Mouse (Mus musculus) forebrain, postnatal 0 days (tissue): ENCODE measurements at regions not wholly inside any gene's neighbourhood (a gene's known extent, or its start where the extent isn't known, plus 50 kb on each side); places are given as distances from the start of the nearest gene placed in this dataset.
"Not testable (repeated sequence)": the region's sequence is repeated elsewhere in the genome, so short reads cannot be mapped to it uniquely, and the experiment has no call there.

Experiments
- ATAC-seq: fragments of 200-750 bp; cut with Nextera tagmentation; 2 replicates; pipeline ENCODE4 v1.8.0; 2017; ENCODE audit warnings: mild to moderate bottlenecking, moderate library complexity
- DNase-seq: peaks from one replicate; pipeline ENCODE4 v3.0.0-alpha.2; 2015
- H3K27ac ChIP-seq: fragments of 300-500 bp; sonication (generic); 2 replicates; pipeline ENCODE4 v1.5.1; 2014; ENCODE audit warnings: low read depth, mild to moderate bottlenecking, antibody characterized with exemption, low read length, moderate library complexity, mixed read lengths
- H3K27me3 ChIP-seq: fragments of 300-500 bp; sonication (generic); 2 replicates; pipeline ENCODE4 v1.6.1; 2014; ENCODE audit warnings: mild to moderate bottlenecking, low read length, mixed read lengths; ENCODE audit not compliant: insufficient read depth
- H3K36me3 ChIP-seq: fragments of 300-500 bp; sonication (generic); 2 replicates; pipeline ENCODE4 v1.6.1; 2014; ENCODE audit warnings: mild to moderate bottlenecking, moderate library complexity; ENCODE audit not compliant: insufficient read depth
- H3K4me1 ChIP-seq: fragments of 300-500 bp; sonication (generic); 2 replicates; pipeline ENCODE4 v1.6.1; 2014; ENCODE audit warnings: antibody characterized with exemption; ENCODE audit not compliant: insufficient read depth
- H3K4me2 ChIP-seq: fragments of 300-500 bp; sonication (generic); 2 replicates; pipeline ENCODE4 v1.6.1; 2014; ENCODE audit warnings: low read depth, mild to moderate bottlenecking, moderate library complexity
- H3K4me3 ChIP-seq: fragments of 300-500 bp; sonication (generic); 2 replicates; pipeline ENCODE4 v1.5.1; 2014; ENCODE audit warnings: low read depth, low read length, mixed read lengths
- H3K9ac ChIP-seq: fragments of 300-500 bp; sonication (generic); 2 replicates; pipeline ENCODE4 v1.6.1; 2014; ENCODE audit warnings: mild to moderate bottlenecking
- H3K9me3 ChIP-seq: fragments of 300-500 bp; sonication (generic); 2 replicates; pipeline ENCODE4 v1.6.1; 2016; ENCODE audit warnings: low read length
- CTCF ChIP-seq: sonication (generic); IDR thresholded peaks from 2 replicates; pipeline ENCODE4 v1.5.1; 2016; ENCODE audit warnings: antibody characterized with exemption, control low read depth, low read depth
- WGBS: fragments of 180-500 bp; shearing (Covaris S2); extraction: QIAGEN DNeasy Blood & Tissue Kit; methylation state at CpG from one replicate; pipeline ENCODE4 v1.1.7; 2014; 5-methylcytosine and 5-hydroxymethylcytosine counted together

DNA sequence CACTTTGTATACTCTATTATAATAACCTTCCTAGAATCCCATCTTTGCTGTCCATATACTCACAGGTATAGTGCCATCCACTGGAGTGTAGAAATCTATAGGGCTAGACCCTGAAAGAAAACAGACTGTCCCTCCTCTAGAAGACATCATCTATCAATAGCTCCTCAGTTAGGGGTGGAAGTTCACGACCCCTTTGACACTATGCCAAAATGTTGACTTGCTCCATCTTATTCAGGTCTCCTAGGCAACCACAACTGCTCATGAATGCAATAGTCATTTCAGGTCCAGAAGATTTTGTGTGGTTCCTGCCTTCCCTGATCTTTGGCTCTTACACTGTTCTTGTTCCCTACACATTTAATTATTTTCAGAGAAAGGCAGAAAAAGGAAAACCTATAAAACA is 86.5 kb upstream of the Sec61g start:
- WGBS = 44% methylated on average over 1 of the region's 1 CpGs
- TF ChIP-seq CTCF = no peak
- no peaks in the 10 kb centered on the region for H3K9me3 ChIP-seq
- H3K4me2 ChIP-seq = no peak overlapping the region
- no peak for DNase-seq
- no peaks in the 10 kb centered on the region for H3K36me3 ChIP-seq
- no peak overlapping the region for H3K27ac ChIP-seq
- H3K27me3 ChIP-seq = no peaks in the 10 kb centered on the region
- no peak for ATAC-seq
- no peak overlapping the region for H3K4me3 ChIP-seq
- peaks cover 8% of the 10 kb centered on the region; the same call in 1 of the 2 replicates for H3K4me1 ChIP-seq
- H3K9ac ChIP-seq = no peak overlapping the region

DNA sequence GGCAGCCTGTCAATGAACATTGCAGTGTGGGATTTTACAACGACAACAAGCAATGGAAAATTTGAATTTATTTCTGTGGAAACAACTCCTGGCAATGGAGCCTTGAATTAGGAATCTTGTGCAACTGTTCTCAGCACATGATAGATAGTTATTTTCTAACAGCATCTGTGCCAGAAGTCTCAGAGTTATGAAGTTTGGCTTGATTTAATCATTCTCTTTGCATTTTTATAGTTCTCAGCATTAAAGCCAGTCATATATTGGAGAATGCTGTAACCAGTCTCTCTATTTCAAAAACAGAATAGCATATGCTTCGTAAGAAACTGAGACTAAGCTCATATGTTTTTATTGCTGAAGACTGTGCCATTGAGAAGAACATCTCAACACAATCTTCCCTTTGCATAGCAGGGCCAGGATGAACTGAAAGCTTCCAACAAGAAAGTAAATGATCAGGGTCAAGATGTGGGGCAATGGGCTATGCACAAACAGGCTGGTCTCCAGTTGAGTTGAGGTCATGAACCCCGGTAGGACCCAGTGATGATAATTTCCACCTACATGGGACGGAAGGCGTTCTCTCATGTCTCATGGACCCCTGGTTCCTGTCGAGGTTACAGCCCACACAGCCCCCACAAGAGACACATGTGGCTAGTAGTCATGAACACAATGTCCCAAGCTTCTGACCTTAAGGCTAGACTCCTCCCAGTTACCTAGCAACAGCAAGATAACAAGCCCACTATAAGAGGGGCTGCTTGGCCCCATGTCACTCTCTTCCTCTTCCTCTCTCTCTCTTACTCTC is 89.0 kb upstream of the Sec61g start:
- 80% methylated on average over 6 of the region's 6 CpGs for WGBS
- no peaks in the 10 kb centered on the region for H3K9me3 ChIP-seq
- no peak overlapping the region for H3K9ac ChIP-seq
- H3K4me2 ChIP-seq = no peak overlapping the region
- no peak overlapping the region for H3K27ac ChIP-seq
- ATAC-seq (peak; percentile 90), DNase-seq (peak; percentile 56)
- H3K36me3 ChIP-seq = no peaks in the 10 kb centered on the region
- TF ChIP-seq CTCF = no peak
- no peaks in the 10 kb centered on the region for H3K4me1 ChIP-seq
- H3K27me3 ChIP-seq = no peaks in the 10 kb centered on the region
- H3K4me3 ChIP-seq = no peak overlapping the region

DNA sequence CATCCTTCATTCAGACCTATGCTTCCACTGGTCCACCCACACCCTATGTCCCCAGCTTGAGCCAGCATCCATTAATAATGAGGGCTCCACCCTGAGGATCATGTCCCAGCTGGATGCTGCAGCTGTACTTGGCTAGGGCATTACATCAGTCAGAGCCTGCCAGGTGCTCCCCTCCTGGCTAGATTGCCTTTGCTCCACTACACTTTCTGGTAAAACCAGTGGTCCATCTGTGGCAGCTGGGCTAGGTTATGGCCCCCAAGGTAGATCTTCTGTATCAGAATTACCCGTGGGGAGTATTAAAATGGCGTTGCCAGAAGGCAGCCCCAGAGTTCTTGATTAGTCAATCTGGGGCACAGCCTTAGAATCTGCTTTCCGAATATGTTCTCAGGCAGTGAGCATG is 94.7 kb upstream of the Sec61g start:
- ATAC-seq = no peak
- 89% methylated on average over 3 of the region's 3 CpGs for WGBS
- H3K4me2 ChIP-seq = no peak overlapping the region

DNA sequence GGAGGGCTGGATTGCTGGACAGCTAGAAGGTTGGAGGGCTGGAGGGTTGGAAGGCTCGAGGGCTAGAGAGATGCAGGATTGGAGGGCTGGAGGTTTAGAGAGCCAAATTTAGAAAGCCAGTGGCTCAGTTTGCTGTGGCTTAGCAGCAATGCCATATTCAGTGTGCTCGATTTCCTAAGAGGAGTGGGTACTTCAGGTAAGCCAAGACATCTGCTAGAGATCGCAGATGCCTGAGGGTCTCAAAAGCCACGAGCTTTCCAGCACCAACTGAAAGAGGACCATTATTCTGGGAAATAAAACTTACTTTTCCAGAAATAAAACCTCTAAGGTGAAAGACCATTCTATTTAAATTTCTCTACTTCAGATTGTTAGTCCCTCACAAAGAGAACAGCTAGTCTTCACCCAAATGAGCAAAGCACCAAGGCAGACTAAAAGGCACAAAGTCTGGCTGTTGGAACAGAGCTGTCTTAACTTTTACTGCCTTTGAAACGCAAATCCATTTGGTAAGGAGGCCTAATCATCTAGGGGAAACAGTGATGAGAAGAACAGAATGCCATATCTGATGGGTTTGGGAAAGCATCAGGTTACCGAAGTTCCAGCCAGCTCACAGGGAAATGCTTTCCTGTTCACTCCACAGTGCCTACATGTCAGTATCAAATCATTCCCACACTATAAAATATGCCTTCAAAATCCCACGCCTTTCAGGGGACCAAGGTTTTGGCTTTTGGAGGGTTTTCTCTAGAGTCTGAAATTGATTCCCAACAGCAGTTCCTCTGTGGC is 98.3 kb upstream of the Sec61g start:
- Histone ChIP-seq H3K9ac (no peak overlapping the region), H3K4me3 (no peak overlapping the region), H3K4me1 (no peaks in the 10 kb centered on the region), H3K36me3 (no peaks in the 10 kb centered on the region), H3K27ac (no peak overlapping the region), H3K9me3 (no peaks in the 10 kb centered on the region), H3K27me3 (no peaks in the 10 kb centered on the region), H3K4me2 (no peak overlapping the region)
- 84% methylated on average over 7 of the region's 7 CpGs for WGBS
- no peak for ATAC-seq
- DNase-seq = no peak
- no peak for TF ChIP-seq CTCF

More for the DNA sequence above, 94.7 kb upstream of the Sec61g start:
- no peaks in the 10 kb centered on the region for H3K36me3 ChIP-seq
- no peak overlapping the region for H3K27ac ChIP-seq
- no peak overlapping the region for H3K4me3 ChIP-seq
- no peak overlapping the region for H3K9ac ChIP-seq
- no peaks in the 10 kb centered on the region for H3K4me1 ChIP-seq
- DNase-seq = no peak
- H3K27me3 ChIP-seq = no peaks in the 10 kb centered on the region
- TF ChIP-seq CTCF = no peak
- H3K9me3 ChIP-seq = no peaks in the 10 kb centered on the region

DNA sequence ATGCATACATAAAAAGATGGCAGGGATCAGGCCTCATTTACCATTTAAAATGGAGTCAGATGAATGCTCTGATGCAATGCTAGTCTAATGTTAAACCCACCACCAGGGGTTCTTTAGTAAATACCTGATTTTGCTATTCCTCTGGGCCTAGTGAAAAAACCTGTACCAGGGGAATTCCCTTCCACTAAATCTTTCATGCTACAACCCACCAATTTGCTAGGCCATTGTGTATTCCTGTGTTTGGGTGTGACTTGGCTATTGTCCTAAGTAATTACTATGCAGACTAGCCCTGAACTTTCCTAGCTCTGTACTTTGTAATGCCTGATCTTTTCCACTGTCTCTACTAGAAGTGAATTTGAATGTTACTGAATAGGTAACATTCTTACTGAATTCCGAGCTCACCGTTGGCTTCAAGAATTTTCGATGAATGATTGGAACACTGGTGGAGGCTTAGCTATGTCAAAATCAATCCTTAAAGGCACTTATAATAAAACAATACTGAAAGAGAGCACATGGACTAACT is 99.7 kb upstream of the Sec61g start:
- not testable (repeated sequence) for H3K27ac ChIP-seq, H3K9ac ChIP-seq, H3K4me2 ChIP-seq, H3K4me3 ChIP-seq, H3K9me3 ChIP-seq, H3K36me3 ChIP-seq, ATAC-seq, DNase-seq, H3K4me1 ChIP-seq, H3K27me3 ChIP-seq
- WGBS = 59% methylated on average over 3 of the region's 3 CpGs

DNA sequence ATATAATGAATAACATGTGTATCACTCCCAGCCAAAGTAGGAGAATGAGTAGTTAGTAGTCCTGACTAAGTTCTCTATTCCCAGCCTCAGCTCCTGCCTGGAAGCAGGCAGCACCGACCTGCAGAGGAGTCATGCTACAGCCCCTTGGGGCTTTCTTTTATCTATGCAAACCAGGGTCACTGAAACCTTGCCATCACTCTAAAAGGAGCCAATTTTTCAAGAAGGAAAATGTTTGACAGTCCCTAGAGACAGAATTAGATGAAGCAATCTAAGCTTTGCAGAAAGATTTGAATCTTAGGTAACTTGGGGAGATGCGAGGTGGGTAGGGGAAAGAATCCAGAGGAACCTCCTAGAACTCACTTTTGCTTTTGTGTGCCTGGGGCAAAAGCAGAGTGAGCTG is 103.5 kb upstream of the Sec61g start:
- H3K9me3 ChIP-seq = no peaks in the 10 kb centered on the region
- 69% methylated on average over 2 of the region's 2 CpGs for WGBS
- ATAC-seq = no peak

DNA sequence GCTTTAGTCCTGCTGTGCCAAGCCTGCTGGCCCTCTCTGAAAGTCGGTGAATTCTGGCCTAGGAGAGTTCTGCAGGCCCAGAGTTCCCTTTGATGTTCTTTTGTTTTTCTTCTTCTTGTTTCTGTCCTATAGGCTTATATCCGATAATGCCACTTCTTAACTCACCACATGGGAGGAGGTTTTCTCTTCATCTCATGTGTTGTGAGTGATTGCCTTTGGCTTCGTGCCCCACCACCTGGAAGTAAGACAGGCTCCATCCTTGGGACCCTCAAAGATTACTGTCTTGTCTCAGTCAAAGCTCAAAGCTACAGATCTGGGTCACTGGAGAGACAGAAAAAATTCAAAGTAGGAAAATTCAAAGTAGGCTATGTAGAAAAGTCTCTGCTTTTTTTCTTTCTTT is 104.2 kb upstream of the Sec61g start:
- no peaks in the 10 kb centered on the region for H3K9me3 ChIP-seq
- H3K27ac ChIP-seq = no peak overlapping the region
- no peaks in the 10 kb centered on the region for H3K27me3 ChIP-seq
- DNase-seq = no peak
- H3K4me1 ChIP-seq = no peaks in the 10 kb centered on the region
- whole genome bisulfite sequencing = 68% methylated on average over 3 of the region's 3 CpGs
- no peak overlapping the region for H3K4me2 ChIP-seq
- H3K4me3 ChIP-seq = no peak overlapping the region
- no peaks in the 10 kb centered on the region for H3K36me3 ChIP-seq
- no peak overlapping the region for H3K9ac ChIP-seq
- no peak for ATAC-seq
- no peak for TF ChIP-seq CTCF

More for the DNA sequence above, 103.5 kb upstream of the Sec61g start:
- Histone ChIP-seq H3K36me3 (no peaks in the 10 kb centered on the region), H3K9ac (no peak overlapping the region), H3K4me3 (no peak overlapping the region), H3K4me1 (no peaks in the 10 kb centered on the region), H3K4me2 (no peak overlapping the region), H3K27ac (no peak overlapping the region), H3K27me3 (no peaks in the 10 kb centered on the region)
- DNase-seq = no peak
- no peak for TF ChIP-seq CTCF
